Mouse (Mus musculus) forebrain, embryonic 16.5 days (tissue): ENCODE measurements at regions not wholly inside any gene's neighbourhood (a gene's known extent, or its start where the extent isn't known, plus 50 kb on each side); places are given as distances from the start of the nearest gene placed in this dataset.
A peak's percentile ranks its signal among the peaks of the same experiment; 100 is the strongest.

Experiments used
- ATAC-seq: fragments of 200-750 bp; cut with Nextera tagmentation; 2 replicates; pipeline ENCODE4 v1.8.0; 2017; ENCODE audit warnings: mild to moderate bottlenecking, moderate library complexity
- H3K27ac ChIP-seq: fragments of 300-500 bp; sonication (generic); 2 replicates; pipeline ENCODE4 v1.5.1; 2014; ENCODE audit warnings: low read length, control low read depth
- H3K27me3 ChIP-seq: fragments of 300-500 bp; sonication (generic); replicated peaks from 2 replicates; pipeline ENCODE4 v1.6.1; 2014; ENCODE audit warnings: low read length; ENCODE audit not compliant: control insufficient read depth, insufficient read depth
- H3K36me3 ChIP-seq: fragments of 300-500 bp; sonication (generic); 2 replicates; pipeline ENCODE4 v1.6.1; 2014; ENCODE audit not compliant: control insufficient read depth, insufficient read depth
- H3K4me1 ChIP-seq: fragments of 300-500 bp; sonication (generic); replicated peaks from 2 replicates; pipeline ENCODE4 v1.6.1; 2014; ENCODE audit warnings: low read length; ENCODE audit not compliant: control insufficient read depth, insufficient read depth
- H3K4me2 ChIP-seq: fragments of 300-500 bp; sonication (generic); 2 replicates; pipeline ENCODE4 v1.6.1; 2014; ENCODE audit warnings: mild to moderate bottlenecking, low read length, control low read depth
- H3K4me3 ChIP-seq: fragments of 300-500 bp; sonication (generic); replicated peaks from 2 replicates; pipeline ENCODE4 v1.5.1; 2014; ENCODE audit warnings: mild to moderate bottlenecking, low read length, control low read depth
- H3K9ac ChIP-seq: fragments of 300-500 bp; sonication (generic); replicated peaks from 2 replicates; pipeline ENCODE4 v1.6.1; 2014; ENCODE audit warnings: low read depth, low read length, control low read depth
- H3K9me3 ChIP-seq: fragments of 300-500 bp; sonication (generic); 2 replicates; pipeline ENCODE4 v1.6.1; 2016; ENCODE audit warnings: low read length; ENCODE audit not compliant: control insufficient read depth
- WGBS: fragments of 180-500 bp; shearing (Covaris S2); extraction: QIAGEN DNeasy Blood & Tissue Kit; methylation state at CpG from one replicate; pipeline ENCODE4 v1.1.7; 2014; 5-methylcytosine and 5-hydroxymethylcytosine counted together

DNA sequence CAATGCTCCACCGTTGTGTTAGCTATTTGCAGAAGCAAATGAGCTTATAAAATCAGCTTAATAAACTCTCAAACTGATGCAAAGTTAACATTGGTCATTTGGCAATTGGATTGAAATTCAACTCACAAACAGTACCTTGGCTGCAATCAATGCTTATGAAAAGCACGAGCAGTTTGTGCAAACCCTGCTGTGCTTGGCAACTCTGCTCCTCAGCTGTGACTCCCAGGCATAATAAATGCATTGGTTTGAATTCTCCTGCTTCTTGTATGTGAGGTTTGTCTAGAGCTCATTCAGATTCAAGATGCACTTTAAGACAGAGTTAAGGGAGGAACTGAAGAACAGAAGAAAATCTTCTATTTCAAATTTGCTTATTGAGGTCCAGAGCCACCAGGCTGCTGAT, 553.2 kb upstream of the Marcks start:
- no peaks in the 10 kb centered on the region for H3K9me3 ChIP-seq
- WGBS = 14% methylated on average over 2 of the region's 2 CpGs
- H3K9ac ChIP-seq = no peak overlapping the region
- H3K4me1 ChIP-seq = peaks cover 12% of the 10 kb centered on the region
- no peaks in the 10 kb centered on the region for H3K36me3 ChIP-seq
- no peak overlapping the region for H3K4me2 ChIP-seq
- no peak overlapping the region for H3K27ac ChIP-seq
- H3K4me3 ChIP-seq = no peak overlapping the region
- H3K27me3 ChIP-seq = no peaks in the 10 kb centered on the region
- peak; percentile 73 for ATAC-seq

DNA sequence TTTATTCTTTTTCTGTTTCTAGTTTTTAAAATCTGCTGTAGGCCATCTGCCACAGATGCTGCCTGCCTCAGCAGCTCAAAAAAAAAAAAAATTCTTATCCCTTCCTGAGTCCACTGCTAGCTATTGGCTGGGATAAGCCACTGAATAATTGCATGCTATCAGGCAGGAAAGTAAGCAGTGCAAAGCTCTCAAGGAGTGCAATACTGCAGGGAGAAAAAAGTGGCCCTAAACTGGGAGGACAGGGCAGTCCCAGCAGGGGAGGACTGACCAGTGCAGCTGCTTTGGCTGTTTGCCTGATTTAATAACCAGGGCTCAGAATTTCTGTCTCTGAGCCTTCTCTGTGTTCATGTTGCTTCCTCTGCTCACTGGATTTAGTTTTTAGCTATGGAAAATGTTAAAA, 544.4 kb upstream of the Marcks start:
- Histone ChIP-seq H3K4me2 (no peak overlapping the region), H3K27ac (no peak overlapping the region), H3K9ac (no peak overlapping the region), H3K4me3 (no peak overlapping the region), H3K27me3 (no peaks in the 10 kb centered on the region), H3K9me3 (no peaks in the 10 kb centered on the region), H3K4me1 (no peaks in the 10 kb centered on the region; the same call in 1 of the 2 replicates), H3K36me3 (no peaks in the 10 kb centered on the region)
- ATAC-seq = peak; percentile 57

DNA sequence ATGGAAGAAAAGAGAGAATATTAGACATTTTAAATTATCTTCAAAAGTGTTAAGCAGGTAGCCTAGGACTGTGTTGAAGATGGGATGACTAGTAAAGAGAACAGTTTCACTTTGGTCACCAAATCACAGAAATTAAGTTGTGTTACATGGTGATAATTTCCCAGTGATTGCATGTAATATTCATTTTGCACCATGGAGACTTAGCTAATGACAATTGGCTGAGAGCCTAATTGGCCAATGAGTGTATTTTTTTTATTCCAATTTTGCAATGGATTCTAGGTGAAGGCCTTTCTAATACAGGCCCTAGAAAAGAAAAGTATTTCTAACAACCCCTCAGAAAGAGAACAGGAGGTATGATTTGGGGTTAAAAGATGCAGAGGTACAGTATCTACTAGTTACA, 541.9 kb upstream of the Marcks start:
- Histone ChIP-seq H3K36me3 (no peaks in the 10 kb centered on the region), H3K4me2 (no peak overlapping the region), H3K27ac (no peak overlapping the region), H3K27me3 (no peaks in the 10 kb centered on the region), H3K4me3 (no peak overlapping the region), H3K4me1 (no peaks in the 10 kb centered on the region; the same call in 1 of the 2 replicates), H3K9me3 (no peaks in the 10 kb centered on the region), H3K9ac (no peak overlapping the region)
- no peak for ATAC-seq

DNA sequence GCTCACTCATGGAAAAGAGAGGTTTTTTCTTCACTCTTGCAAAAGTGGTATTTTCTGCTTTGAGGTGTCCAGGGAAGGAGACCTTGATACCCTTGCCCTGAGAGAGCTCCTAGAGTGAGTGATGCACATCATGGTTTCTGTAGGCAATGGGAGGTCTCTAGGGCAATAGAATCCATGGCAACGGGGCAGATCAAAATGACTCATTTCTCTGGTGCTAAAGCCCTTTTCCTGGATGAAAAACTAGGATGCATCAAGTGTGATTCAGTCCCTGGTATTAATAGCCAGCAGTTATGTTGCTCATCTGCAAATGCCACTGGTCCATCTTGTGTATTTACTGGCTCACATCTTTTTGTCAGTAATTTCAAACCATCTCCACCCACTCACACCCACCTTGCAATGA, 539.1 kb upstream of the Marcks start:
- H3K4me1 ChIP-seq = no peaks in the 10 kb centered on the region
- H3K4me2 ChIP-seq = no peak overlapping the region
- no peak overlapping the region for H3K27ac ChIP-seq
- H3K9ac ChIP-seq = no peak overlapping the region
- 88% methylated on average over 1 of the region's 1 CpGs for WGBS
- H3K36me3 ChIP-seq = no peaks in the 10 kb centered on the region
- H3K9me3 ChIP-seq = no peaks in the 10 kb centered on the region
- no peak for ATAC-seq
- no peaks in the 10 kb centered on the region for H3K27me3 ChIP-seq
- no peak overlapping the region for H3K4me3 ChIP-seq

DNA sequence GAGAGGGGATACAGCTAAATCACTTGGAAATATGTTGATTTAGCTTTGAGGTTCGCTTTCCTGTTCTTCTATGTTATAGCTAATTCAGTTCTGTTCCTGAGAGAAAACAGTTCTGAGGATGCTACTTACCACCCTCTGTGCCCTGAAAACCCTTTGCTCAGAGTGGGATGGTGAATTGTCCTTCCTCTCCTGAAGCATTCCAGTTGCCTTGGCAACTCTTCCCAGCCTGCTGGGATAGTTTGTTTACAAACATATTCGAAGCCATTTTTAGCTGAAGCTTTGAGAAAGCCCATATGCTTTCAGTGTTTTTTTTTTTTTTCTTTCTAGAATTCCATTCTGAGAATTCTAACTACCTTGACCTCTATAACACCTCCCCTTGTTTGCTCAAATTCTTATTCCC, 530.1 kb upstream of the Marcks start:
- Histone ChIP-seq H3K4me3 (no peak overlapping the region), H3K4me1 (peaks cover 4% of the 10 kb centered on the region; the same call in 1 of the 2 replicates), H3K4me2 (no peak overlapping the region), H3K27me3 (no peaks in the 10 kb centered on the region), H3K27ac (no peak overlapping the region), H3K36me3 (no peaks in the 10 kb centered on the region), H3K9me3 (no peaks in the 10 kb centered on the region), H3K9ac (no peak overlapping the region)
- 31% methylated on average over 2 of the region's 2 CpGs for WGBS
- no peak for ATAC-seq

DNA sequence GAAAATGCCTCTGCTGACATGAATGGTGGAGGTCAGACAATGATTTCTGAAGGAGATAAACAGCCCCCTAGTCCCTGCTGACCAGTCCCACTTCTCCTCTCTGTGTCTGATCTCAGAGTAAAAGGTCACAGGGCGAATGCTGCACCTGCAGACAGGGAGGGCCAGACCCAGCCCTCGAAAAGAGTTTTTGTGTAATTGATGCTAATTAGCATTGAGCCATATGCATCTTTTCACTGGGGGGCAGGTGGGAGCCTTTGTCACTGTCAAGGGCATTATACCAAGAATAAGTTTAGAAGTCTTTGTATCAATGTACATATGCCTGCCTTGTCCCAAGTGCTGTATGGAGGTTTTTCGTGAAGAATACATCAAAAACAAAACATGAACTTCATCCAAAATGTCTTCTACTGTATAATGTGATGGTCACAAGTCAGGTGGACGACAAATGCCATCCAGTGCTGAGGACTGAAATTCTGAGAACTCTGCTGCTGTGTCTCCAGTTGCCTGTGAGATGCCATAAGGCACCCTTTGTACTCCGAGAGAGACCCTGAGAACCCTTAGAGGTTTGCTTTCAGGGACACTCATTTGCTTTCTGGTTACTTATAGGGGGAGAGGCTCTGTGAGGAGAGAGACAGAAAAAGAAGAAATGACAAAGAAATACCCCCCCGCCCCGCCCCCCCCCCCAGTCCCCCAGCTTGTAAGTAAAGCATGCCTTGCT, 528.5 kb upstream of the Marcks start:
- H3K4me1 ChIP-seq = peaks cover 4% of the 10 kb centered on the region; the same call in 1 of the 2 replicates
- no peaks in the 10 kb centered on the region for H3K9me3 ChIP-seq
- no peak overlapping the region for H3K27ac ChIP-seq
- no peaks in the 10 kb centered on the region for H3K27me3 ChIP-seq
- WGBS = 18% methylated on average over 7 of the region's 7 CpGs
- ATAC-seq = peak; percentile 72
- no peak overlapping the region for H3K4me2 ChIP-seq
- no peaks in the 10 kb centered on the region for H3K36me3 ChIP-seq
- H3K9ac ChIP-seq = no peak overlapping the region
- H3K4me3 ChIP-seq = no peak overlapping the region

DNA sequence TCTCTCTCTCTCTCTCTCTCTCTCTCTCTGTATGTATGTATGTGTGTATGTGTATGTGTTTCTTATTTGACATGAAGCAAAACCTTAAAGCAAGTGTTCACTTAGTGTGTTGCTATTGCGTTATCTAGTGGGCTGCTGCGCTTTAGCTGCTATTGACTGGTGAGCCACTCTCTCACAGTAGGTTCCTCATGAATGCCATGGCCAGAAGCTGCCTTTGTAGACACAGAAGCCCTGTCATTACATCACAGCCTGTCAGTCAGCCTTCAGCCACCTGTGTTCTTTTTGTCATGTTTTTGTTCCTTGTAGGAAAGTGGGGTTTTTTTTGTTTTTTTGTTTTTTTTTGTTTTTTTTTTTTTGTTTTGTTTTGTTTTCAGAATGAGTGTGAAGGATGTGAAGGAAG, 527.8 kb upstream of the Marcks start:
- 31% methylated on average over 2 of the region's 2 CpGs for WGBS
- Histone ChIP-seq H3K27me3 (no peaks in the 10 kb centered on the region), H3K27ac (no peak overlapping the region), H3K9ac (no peak overlapping the region), H3K4me2 (no peak overlapping the region), H3K4me1 (peaks cover 4% of the 10 kb centered on the region; the same call in 1 of the 2 replicates), H3K9me3 (no peaks in the 10 kb centered on the region), H3K36me3 (no peaks in the 10 kb centered on the region), H3K4me3 (no peak overlapping the region)
- ATAC-seq = peak; percentile 65

DNA sequence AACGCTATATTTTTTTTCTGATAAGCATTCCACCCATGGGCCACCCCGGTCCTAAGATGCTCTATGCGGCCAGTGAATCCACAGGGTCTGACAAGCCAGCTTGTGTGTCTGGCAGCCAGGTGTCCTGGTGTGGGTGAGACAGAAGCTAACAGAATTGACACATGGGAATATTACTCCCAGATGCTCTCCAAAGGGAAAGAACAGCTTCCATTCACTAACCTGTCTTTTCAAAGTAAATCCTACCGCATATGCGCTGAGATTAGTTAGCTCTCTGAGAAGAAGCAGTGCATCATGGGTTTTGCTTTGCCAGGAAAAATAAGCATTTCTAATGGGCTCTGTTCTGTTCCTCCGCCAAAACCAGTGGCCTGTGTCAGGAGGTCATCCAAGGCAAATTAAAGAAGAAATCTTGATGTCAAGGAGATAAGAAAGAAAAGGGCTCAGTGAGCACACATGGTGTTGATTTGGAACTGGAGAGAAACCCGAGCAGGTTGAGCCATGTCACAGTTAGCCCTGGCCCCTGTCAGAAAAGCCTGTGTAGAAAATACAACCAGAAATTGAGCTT, 498.4 kb upstream of the Marcks start:
- Histone ChIP-seq H3K4me2 (no peak overlapping the region), H3K9ac (no peak overlapping the region), H3K4me3 (no peak overlapping the region), H3K27ac (no peak overlapping the region), H3K27me3 (no peaks in the 10 kb centered on the region), H3K9me3 (no peaks in the 10 kb centered on the region), H3K36me3 (no peaks in the 10 kb centered on the region), H3K4me1 (no peaks in the 10 kb centered on the region)
- ATAC-seq = no peak
- 62% methylated on average over 7 of the region's 7 CpGs for WGBS

DNA sequence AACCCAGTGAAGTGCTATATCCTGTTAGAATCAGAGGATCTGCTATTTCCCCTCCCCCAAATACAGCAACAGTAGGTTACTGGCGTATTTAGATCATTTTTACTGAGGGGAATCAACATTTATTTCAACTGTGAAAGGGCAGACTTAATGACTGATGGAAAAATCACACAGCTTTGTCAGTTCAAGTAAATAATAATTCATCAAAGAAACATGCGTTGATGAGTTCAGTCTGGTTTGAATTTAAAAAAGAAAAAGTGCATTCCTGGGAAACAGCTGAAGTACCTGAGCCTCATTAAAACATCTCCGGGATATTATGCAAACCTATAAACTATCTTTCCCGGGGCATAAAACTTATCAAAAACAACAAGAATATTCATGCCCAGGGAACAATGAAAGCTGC, 497.7 kb upstream of the Marcks start:
- 78% methylated on average over 4 of the region's 4 CpGs for WGBS
- no peak overlapping the region for H3K4me3 ChIP-seq
- H3K4me2 ChIP-seq = no peak overlapping the region

DNA sequence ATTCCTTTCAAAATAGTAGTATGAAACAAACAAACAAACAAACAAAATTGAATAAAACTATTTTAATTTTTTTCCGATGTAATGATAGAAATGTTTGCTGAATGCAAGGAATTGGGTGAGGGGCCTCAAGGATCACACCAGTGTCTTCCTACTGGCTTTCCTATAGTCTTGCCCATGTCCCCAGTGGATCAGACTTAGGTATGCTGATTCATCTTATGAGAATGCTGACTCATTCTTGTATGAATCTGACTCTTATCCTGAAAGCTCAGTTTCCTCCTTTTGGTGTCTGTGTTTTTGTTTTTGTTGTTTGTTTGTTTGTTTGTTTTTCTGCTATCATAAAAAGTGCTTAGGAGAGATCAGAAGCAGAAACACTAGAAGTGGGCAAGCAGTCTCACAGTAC, 491.7 kb upstream of the Marcks start:
- ATAC-seq = no peak
- H3K4me3 ChIP-seq = no peak overlapping the region
- H3K27me3 ChIP-seq = no peaks in the 10 kb centered on the region
- no peaks in the 10 kb centered on the region for H3K36me3 ChIP-seq
- no peaks in the 10 kb centered on the region for H3K4me1 ChIP-seq
- no peaks in the 10 kb centered on the region for H3K9me3 ChIP-seq
- no peak overlapping the region for H3K9ac ChIP-seq
- H3K27ac ChIP-seq = no peak overlapping the region
- H3K4me2 ChIP-seq = no peak overlapping the region
- WGBS = 93% methylated on average over 1 of the region's 1 CpGs

More for the DNA sequence above, 497.7 kb upstream of the Marcks start:
- H3K27ac ChIP-seq = no peak overlapping the region
- no peaks in the 10 kb centered on the region for H3K27me3 ChIP-seq
- H3K9me3 ChIP-seq = no peaks in the 10 kb centered on the region
- no peak overlapping the region for H3K9ac ChIP-seq
- H3K4me1 ChIP-seq = no peaks in the 10 kb centered on the region
- ATAC-seq = no peak
- H3K36me3 ChIP-seq = no peaks in the 10 kb centered on the region
